Mouse (Mus musculus): ENCODE data around the gene Rnaseh2b. TPM values are rescaled to one million over a fixed set of nuclear protein-coding genes. Genes with fewer than 3 reads are reported as not detected.

Rnaseh2b gene
- polyA plus RNA-seq, 1 experiment from 2014 or later = 62.2 TPM

DNA sequence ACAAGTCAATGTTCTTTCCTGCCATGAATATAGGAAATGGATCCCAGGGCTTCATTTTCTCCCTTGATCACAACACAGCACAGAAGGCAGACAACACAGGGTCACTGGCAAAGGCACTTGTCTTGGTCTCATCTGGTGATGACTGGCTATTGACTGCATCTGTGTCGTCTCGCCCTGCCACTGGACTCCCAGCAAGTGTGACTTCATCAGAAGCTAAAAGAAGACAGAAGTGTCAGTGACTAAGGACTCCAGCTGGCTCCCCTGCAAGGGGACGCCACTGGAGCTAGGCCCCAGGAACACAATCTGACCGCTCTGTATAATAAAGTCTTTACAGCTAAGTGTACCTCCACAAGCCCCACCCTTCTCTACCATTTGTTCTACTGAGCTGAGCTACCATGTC is 100.4 kb downstream of the Rnaseh2b start:
- H3K27me3 ChIP-seq = no peaks in the 10 kb centered on the region
- H3K4me2 ChIP-seq = no peak overlapping the region
- H3K4me3 ChIP-seq = no peak overlapping the region
- no peak for ATAC-seq (replicated peaks; ENCODE audit: insufficient number of reproducible peaks, insufficient read depth, low FRiP score, low read depth)
- H3K4me1 ChIP-seq (replicated peaks) = peaks cover 17% of the 10 kb centered on the region
- H3K36me3 ChIP-seq = no peaks in the 10 kb centered on the region
- 57% methylated on average over 4 of the region's 4 CpGs for WGBS
- no peak overlapping the region for H3K9ac ChIP-seq
- H3K27ac ChIP-seq = no peak overlapping the region
- H3K9me3 ChIP-seq (replicated peaks) = no peaks in the 10 kb centered on the region

GRCm38 (mm10) chr14:62395346-62395745 is 103.0 kb downstream of the Rnaseh2b start:
- Histone ChIP-seq H3K4me3 (no peak overlapping the region), H3K9me3 (replicated peaks) (no peaks in the 10 kb centered on the region), H3K9ac (no peak overlapping the region), H3K4me2 (no peak overlapping the region), H3K4me1 (replicated peaks) (peaks cover 12% of the 10 kb centered on the region), H3K27me3 (no peaks in the 10 kb centered on the region), H3K27ac (no peak overlapping the region), H3K36me3 (no peaks in the 10 kb centered on the region)
- WGBS = 69% methylated on average over 2 of the region's 2 CpGs
- no peak for ATAC-seq (replicated peaks; ENCODE audit: insufficient number of reproducible peaks, insufficient read depth, low FRiP score, low read depth)

DNA sequence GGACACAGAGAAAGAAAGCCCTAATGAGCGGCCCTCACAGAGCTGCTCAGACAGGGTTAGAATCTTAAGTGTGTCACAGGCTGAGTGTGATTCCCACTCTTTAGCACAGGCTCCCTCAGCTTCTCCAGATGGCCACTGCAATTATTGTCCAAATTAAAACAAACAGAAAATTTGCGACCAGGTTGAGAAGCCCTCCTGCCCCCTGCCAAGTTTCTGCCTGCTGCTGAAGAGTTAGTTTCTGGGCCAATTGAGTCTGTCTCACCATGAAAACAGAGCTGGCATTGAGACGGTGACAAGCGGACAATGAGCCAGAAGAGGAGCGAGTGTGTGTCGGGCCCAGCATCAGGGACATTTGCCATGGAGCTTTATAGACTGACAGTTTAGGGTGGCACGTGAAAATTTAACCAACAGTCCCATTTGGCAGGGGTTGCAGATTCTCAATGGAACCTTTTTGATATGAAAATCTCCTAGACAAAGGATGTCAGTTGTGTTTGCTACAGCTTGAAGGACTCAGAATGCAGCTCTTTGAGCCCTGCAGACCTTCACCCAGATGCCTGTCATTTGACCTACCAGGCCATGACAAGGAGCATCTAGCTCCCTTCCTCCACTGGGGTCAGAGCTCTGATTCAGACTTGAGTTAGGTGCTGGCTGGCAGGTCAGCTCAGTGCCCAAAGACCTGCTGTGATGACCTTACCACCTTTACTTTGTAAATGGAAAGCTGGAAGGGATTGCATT is 123.8 kb downstream of the Rnaseh2b start:
- no peak for ATAC-seq (replicated peaks; ENCODE audit: insufficient number of reproducible peaks, insufficient read depth, low FRiP score, low read depth)
- no peaks in the 10 kb centered on the region for H3K27me3 ChIP-seq

DNA sequence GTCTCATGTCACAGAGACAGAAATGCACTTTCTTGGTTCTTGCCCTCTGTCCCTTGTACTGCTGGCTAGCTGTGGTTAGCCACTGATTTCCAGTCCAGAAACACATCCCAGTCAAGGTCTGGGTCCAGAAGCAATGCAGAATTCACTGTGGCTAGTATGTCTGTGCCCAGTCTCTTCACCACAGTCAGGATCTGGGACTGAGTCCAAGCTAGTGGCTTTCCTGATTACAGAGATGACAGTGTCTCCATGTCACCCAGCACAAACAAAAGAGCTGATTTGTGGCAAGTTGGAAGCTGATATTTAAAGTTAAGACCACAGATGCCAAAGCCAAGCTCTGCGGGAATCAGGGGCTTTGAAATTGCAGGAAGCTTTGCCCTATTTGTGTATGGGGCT is 124.3 kb downstream of the Rnaseh2b start:
- peak overlapping the region; percentile 56 for H3K27ac ChIP-seq
- no peak overlapping the region for H3K4me2 ChIP-seq
- ATAC-seq (replicated peaks; ENCODE audit: insufficient number of reproducible peaks, insufficient read depth, low FRiP score, low read depth) = peak; percentile 66; the same call in 1 of the 2 replicates
- no peaks in the 10 kb centered on the region for H3K36me3 ChIP-seq
- H3K4me1 ChIP-seq (replicated peaks) = peaks cover 16% of the 10 kb centered on the region
- H3K27me3 ChIP-seq = no peaks in the 10 kb centered on the region
- WGBS = 18% methylated on average over 1 of the region's 1 CpGs
- no peaks in the 10 kb centered on the region for H3K9me3 ChIP-seq (replicated peaks)
- no peak overlapping the region for H3K4me3 ChIP-seq
- H3K9ac ChIP-seq = no peak overlapping the region

More for the DNA sequence above, 123.8 kb downstream of the Rnaseh2b start:
- peak overlapping the region; percentile 56 for H3K27ac ChIP-seq
- no peak overlapping the region for H3K4me2 ChIP-seq
- H3K4me1 ChIP-seq (replicated peaks) = peaks cover 16% of the 10 kb centered on the region
- no peak overlapping the region for H3K4me3 ChIP-seq
- no peak overlapping the region for H3K9ac ChIP-seq
- H3K36me3 ChIP-seq = no peaks in the 10 kb centered on the region
- H3K9me3 ChIP-seq (replicated peaks) = no peaks in the 10 kb centered on the region
- WGBS = 68% methylated on average over 7 of the region's 7 CpGs

DNA sequence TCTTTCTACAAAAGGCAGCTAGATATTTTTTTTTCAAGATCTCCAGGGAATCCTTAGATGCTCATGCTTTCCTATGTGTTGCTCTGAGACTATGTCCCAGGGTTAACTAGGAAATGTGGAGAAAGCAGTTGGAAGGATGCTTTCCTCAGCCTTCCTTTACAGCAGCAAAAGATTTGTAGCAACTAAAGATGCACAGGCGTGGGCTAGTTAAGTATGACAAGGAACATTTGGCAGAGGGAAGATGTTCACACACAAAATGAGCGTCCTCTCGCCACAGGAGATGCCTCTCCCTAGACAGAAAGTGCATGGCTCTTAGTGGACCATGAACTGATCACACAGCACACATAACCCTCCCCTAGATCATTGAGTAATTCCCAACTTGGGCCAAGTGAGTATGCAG is 125.1 kb downstream of the Rnaseh2b start:
- Histone ChIP-seq H3K36me3 (no peaks in the 10 kb centered on the region), H3K4me3 (no peak overlapping the region), H3K4me1 (replicated peaks) (peaks cover 16% of the 10 kb centered on the region), H3K9ac (no peak overlapping the region), H3K4me2 (no peak overlapping the region), H3K27me3 (no peaks in the 10 kb centered on the region), H3K9me3 (replicated peaks) (no peaks in the 10 kb centered on the region), H3K27ac (0 out of 2 replicates have a peak overlapping the region, but pooled peaks have one; percentile 56)
- WGBS = 81% methylated on average over 3 of the region's 3 CpGs
- no peak for ATAC-seq (replicated peaks; ENCODE audit: insufficient number of reproducible peaks, insufficient read depth, low FRiP score, low read depth)

DNA sequence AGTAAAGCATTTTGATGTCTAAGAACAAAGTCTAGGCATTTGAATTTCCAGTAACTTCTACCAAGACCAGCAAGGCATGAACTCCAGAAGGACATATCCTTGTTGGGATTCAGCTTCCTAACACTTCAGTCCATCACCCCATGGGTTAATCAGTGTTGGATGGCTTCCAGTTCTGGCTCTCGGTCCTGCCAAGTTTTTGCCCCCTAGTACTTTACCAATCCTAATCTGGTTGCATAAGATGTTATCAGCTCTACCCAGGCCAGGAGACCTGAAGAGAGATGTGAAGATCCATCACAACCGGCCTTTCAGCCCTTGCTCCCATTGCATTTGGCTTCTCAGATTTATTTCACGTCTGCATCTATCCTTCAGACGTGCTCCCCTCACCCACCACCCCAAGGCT is 129.9 kb downstream of the Rnaseh2b start:
- no peaks in the 10 kb centered on the region for H3K27me3 ChIP-seq
- H3K4me1 ChIP-seq (replicated peaks) = peaks cover under 1% of the 10 kb centered on the region
- H3K4me2 ChIP-seq = no peak overlapping the region
- ATAC-seq (replicated peaks; ENCODE audit: insufficient number of reproducible peaks, insufficient read depth, low FRiP score, low read depth) = no peak
- H3K9ac ChIP-seq = no peak overlapping the region
- no peaks in the 10 kb centered on the region for H3K36me3 ChIP-seq
- H3K9me3 ChIP-seq (replicated peaks) = no peaks in the 10 kb centered on the region
- WGBS = 50% methylated on average over 4 of the region's 4 CpGs
- no peak overlapping the region for H3K27ac ChIP-seq
- no peak overlapping the region for H3K4me3 ChIP-seq

Other genes starting within 250 kb of the Rnaseh2b start
- gene Dleu7, start 458 bp downstream of the Rnaseh2b start, polyA plus RNA-seq (2015; fragmentation: Nextera tagmentation; extraction: Ambion mirVana) = 0.59 and 1.4 TPM in 2 replicates
- gene Gucy1b2, start 163.7 kb downstream of the Rnaseh2b start, polyA plus RNA-seq (2015; fragmentation: Nextera tagmentation; extraction: Ambion mirVana) = 0.21 and 0.28 TPM in 2 replicates